Mouse (Mus musculus): Measurements from ENCODE around the gene Il25.

Il25 gene

DNA sequence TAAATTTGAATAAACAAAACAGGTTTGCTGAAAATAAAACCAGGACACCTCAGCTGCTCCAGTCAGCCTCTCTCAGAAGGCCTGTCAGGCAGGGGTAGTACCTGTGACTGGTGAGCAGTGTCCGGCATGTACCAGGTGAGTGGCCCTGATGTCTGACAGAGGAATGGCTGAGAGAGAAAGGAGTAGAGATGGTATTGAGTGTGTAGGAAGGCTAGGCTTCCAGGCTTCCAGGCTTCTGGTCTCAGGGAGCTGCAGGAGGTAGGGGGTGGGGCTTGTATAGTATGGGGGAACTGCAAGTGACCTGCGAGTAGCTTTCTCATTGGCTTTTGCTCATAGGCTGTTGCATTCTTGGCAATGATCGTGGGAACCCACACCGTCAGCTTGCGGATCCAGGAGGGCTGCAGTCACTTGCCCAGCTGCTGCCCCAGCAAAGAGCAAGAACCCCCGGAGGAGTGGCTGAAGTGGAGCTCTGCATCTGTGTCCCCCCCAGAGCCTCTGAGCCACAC, at the start of gene Il25:
Gene Il25, plus strand, starts transcription at position 51 of the 506 bp plus-strand sequence.
- peak; percentile 52 for DNase-seq (ENCODE audit: low spot score)

DNA sequence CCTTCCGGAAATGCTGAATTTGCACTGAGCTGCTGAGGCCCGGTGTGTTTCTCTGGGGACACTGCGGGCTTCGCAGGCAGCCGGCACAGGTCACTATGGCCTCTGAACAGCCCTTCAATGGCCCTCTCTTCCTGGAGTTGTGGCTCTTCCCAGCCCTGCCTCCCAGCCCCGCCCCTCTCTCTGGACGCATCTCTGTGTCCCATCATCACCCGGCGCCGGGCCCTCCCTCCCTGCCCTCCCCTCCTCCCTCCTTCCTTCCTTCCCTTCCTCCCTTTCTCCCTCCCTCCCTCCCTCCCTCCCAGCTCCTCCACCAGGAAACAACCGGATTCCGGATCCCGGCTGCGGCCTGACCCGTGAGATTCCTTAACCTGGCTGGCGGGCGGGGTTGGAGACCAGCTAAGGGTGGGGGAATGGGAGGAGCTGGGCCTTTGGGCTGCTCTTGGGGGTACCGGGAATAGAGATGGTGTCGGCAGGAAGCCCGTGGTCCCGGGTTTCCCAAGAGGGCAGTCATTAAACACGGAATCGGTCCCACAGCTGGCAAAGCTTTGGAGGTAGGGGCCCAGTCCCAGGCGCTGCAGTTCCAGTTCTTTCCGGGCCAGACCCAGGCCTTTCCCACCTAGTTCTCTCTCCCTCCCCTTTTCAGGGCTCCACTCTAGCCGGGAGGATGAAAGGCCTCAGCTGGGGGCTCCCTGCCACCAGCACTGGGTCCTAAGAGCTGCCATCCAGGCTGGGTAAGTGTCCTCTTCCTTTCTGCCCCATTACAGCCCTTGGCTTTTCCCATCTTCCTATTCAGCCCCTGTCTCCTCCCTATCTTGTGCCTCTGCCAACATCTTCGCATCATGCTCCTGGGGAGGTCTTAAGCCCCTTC, 49.1 kb upstream of the Il25 start, which contains the start of the genes Bcl2l2 and Gm20521:
Gene Bcl2l2, plus strand, starts transcription at position 224 of the 868 bp plus-strand sequence.
Gene Gm20521, plus strand, starts transcription at position 288 of the 868 bp plus-strand sequence.
- DNase-seq (ENCODE audit: low spot score) = peak; percentile 88

DNA sequence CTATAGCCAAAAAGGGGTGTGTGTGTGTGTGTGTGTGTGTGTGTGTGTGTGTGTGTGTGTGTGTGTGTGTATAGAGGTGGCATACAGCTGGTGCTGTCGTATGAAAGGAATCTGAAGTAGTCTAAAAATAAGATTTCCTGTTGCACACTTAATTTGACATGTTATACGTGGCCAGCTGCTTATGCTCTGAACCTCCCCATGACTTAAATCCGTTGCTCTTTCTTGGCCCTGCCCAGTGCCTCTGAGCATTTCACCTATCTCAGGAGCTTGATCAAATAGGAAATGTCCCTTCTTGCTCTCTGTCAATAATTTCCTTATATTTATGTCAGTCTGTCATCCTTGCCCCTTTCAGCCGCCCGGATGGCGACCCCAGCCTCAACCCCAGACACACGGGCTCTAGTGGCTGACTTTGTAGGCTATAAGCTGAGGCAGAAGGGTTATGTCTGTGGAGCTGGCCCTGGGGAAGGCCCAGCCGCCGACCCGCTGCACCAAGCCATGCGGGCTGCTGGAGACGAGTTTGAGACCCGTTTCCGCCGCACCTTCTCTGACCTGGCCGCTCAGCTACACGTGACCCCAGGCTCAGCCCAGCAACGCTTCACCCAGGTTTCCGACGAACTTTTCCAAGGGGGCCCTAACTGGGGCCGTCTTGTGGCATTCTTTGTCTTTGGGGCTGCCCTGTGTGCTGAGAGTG, 48.3 kb upstream of the Il25 start:
- no peak for DNase-seq (ENCODE audit: low spot score)

DNA sequence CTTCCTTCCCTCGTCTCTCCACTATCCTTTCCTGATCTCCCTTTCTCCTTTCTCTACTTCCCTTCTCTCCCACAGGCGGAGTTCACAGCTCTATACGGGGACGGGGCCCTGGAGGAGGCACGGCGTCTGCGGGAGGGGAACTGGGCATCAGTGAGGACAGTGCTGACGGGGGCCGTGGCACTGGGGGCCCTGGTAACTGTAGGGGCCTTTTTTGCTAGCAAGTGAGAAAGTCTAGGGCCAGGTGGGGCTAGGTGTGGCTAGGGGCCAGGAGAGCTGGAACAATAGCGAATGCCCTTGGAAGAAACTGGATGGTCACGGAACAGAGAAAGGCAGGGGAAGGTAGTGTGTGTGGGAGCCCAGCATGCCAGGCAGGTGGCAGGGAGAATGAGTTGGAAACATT, 47.2 kb upstream of the Il25 start:
- DNase-seq (ENCODE audit: low spot score) = no peak

DNA sequence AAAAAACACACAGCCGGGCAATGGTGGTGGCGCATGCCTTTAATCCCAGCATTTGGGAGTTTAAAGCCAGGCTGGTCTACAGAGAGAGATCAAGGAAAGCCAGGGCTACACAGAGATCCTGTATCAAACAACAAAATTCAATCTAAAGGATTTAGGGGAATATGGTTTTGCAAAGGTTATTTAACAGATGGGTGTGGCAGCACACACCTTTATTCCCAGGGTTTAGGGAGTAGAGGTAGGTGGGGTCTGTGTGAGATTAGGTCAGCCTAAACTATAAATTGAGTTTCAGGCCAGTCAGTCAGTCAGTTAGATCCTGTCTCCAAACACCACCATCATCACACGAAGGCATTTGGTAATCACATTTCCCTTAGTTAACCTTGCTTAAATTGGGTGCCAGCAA, 40.3 kb upstream of the Il25 start, which contains the start of gene Pabpn1:
Gene Pabpn1, plus strand, starts transcription at position 301 of the 400 bp plus-strand sequence.
- DNase-seq (ENCODE audit: low spot score) = no peak

DNA sequence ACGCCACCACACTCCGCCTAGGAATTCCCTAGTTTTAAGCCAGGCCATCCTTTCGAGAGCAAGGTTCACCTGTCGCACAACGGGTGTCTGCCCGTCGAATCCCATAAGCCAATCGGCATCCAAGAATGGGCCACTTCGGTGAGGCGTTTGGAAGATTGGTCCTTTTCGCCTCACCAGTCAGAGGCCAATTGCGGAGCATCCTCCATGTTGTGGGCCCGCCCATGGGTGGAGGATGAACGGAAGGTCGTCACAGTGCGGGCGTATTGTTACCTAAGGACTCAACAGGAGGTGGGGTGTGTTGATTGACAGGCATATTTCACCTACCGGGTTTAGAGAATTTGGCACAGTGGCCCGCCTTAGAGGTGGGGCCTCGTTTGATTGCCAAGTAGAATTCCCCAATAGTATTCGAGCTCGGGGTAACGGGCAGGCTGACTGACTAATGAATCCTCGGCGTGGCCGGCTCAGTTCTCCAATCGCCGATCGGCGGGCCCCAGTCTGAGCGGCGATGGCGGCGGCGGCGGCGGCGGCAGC, 38.8 kb upstream of the Il25 start:
- peak; percentile 99 for DNase-seq (ENCODE audit: low spot score)

DNA sequence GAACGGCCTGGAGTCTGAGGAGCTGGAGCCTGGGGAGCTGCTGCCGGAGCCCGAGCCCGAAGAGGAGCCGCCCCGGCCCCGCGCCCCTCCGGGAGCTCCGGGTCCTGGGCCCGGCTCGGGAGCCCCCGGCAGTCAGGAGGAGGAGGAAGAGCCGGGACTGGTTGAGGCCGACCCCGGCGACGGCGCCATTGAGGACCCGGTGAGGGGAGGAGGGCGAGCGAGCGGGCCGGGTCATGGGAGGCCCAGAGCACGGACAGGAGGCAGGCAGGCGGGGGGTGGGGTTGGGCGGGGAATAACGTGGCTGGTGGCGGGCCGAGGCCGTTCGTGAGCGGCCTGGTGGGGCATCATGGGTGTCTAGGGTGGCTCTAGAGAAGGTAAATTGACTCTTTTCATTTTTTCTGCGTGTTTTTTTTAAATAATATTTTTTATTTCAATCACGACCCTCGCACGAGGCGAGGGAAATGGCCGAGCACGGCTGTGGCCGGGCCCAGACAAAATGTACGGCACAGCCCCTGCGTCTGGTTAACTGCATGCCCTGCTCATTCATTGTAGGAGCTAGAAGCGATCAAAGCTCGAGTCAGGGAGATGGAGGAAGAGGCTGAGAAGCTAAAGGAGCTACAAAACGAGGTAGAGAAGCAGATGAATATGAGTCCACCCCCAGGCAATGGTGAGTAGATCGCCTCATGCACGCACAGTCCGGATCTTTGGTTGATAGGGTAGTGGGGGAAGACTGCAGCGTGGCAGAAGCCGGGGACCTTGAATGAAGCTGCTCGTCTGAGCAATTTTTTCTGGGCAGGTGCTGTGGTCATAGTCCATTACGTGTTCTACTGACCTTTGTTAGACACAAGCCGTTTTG, 38.0 kb upstream of the Il25 start:
- DNase-seq (ENCODE audit: low spot score) = peak; percentile 58

DNA sequence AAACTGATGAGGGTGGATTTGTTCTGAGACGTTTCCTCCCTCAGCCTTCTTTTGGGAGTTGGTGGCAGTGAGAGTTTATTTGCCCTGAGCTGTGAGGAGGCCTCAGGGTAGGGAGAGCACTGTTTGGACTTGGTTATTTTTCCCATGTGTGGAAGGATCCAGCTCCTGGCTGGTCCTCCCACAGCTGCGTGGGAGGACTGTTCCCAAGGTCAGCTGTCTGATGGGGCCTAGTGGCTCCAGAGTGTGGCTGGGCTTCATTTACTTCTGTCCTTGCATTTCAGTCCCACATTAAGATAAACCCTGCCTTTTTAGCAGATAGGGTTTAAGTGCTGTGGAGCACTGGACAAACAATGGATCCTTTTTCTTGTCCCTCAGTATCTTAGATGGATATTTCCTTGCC, 35.0 kb upstream of the Il25 start:
- no peak for DNase-seq (ENCODE audit: low spot score)

DNA sequence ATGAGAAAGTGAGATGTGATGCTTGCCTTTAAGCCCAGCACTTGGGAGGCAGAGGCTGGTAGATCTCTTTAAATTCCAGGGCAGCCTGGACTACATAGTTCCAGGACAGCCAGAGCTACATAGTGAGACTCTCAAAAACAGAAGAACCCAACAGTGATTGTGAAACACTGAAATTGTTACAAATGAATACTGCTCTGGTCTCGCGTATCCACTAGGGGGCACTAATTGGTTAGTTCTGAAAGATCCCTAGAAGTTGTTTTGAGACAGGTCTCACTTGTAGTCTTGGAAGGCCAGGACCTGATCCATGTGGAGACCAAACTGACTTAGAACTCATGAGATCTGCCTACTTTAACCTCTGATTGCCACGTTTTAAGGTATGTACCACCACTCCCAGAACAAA, 32.1 kb upstream of the Il25 start:
- DNase-seq (ENCODE audit: low spot score) = peak; percentile 93

DNA sequence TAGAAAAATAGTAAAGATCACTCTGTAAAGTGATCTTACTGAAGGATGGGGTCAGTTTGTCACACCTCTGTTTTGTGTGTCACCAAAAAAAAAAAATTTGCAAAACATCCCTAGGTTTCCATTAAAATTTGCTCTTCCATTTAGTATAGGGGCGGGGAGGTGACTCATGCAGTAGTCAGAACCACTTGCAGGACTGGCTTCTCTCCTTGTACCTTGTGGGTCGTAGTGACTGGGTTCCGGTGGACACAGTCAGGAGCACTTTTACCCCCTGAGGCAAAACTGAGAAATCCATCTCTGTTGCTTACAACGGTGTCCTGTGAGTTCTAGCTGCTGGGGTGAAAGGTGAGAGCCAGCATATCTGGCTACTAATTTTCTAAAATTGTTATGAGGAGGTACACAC, 28.9 kb upstream of the Il25 start:
- DNase-seq (ENCODE audit: low spot score) = no peak

DNA sequence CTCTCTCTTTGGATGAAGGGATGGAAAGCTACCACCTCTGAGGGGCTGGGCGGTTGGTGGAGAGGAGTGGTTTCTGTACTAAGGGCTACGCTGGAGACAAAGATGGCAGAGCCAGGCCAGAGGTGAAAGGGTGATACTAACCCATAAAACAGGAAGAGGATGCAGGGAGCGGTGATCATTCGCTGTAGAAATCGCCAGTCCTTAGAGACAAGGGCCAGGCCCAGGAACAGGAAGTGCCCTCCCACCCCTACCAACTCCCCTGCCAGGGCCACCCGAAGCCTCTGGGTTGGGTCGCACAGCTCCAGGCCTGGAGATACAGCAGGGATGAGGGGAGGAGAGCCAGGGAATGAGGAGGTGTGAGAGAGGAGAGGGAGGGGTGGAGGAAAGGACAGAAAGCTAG, 23.8 kb upstream of the Il25 start:
- DNase-seq (ENCODE audit: low spot score) = no peak

DNA sequence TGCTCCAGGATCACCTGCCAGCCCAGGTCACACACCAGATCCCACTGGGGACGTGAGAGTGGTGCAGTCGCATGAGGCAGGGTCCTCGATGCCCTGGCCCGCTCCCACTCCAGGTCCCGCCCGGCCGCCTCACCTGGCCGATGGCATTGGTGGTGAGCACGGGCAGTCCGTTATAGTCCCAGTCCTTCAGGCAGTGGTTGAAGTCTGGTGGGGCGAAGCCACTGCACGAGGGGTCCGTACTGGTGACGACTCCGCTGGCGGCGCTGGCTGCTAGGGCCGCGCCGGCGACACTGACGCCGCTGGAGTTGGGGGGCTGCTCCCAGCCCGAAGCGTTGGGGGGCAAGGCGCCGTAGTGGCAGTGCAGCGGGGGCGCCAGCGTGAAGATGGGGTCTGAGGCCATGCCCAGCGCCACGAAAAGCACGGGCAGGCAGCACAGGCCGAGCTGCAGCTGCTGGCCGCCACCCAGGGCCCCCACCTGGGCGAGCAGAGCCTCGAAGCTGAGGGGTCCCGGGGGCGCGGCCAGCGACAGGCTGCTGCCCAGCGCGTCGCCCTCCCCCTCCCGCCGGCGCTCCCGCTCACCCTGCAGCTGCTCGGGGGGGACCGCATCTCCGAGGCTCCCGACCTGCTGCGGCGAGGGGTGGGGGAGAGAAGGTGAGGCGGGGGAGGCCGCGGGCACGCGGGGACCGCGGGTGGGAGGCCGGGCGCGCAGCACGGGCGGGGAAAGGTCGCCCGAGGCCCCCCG, 20.2 kb upstream of the Il25 start:
- DNase-seq (ENCODE audit: low spot score) = peak; percentile 29

DNA sequence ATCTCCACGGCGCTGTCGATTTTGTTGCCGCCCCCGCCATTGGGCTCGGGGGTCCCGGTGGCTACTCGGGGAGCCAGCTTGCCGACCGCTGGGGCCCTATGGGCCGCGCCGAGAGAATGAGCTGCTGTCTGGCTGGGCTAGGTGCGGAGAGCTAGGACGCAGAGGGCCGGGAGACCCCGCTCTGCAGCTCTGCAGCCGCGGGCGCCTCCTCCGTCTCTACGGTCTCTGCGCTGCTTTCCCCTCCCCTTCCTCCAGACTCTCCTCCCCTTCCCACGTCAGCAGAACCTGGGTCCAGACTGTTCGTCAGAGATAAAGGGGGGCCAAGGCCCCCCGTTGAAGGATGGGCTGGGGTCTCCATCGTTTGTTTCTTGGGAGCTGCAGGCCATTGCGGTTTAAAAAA, 19.6 kb upstream of the Il25 start, which contains the start of gene Slc22a17:
Gene Slc22a17, minus strand, starts transcription at position 247 of the 400 bp plus-strand sequence.
- DNase-seq (ENCODE audit: low spot score) = peak; percentile 84

DNA sequence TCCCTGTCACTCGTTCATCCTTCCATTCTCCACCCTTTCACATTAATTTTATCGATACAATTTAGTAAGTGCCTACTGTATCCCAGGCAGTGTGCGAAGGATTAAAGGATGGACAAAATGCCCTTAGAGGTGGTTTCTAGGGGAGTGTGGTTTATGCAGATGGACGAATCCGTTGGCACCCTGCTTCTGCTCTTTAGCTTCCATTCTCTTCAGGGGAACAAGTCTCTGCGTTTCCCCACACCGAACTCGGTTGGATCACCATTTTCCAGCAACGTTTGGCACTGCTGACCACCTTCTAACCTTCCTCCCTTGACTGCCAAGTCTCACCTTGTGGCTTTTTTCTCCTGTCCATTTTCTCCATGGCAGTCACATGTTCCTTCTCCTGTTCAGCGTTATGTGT, 19.2 kb upstream of the Il25 start:
- DNase-seq (ENCODE audit: low spot score) = no peak

DNA sequence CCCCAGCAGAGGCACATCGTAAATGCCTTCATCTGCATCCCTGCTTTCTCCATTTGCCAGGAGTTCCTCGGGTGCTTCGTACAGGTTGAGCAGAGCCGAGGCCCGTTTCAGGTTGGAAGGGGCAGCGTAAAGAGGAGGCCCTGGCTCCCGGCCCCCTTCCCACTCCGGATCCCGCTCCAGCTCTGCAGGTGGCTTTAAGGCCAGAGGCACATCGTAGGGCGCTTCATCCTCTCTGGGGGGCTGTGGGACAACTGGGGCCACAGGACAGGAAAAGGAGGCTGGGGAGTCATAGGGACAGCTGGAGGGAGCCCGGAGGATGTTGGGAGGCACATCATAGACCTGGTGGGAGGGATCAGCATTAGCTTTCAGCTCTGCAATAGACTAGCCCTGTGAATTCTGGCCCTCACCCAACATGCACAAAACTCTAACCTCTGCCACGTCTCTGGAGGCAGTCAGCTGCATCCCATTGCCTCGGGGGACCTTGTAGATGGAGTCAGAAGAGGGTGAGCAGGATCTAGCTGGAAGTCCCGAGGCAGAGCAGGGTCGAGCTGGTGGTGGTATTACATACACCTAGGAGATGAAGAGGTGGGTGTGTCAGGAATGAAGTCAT, 12.3 kb upstream of the Il25 start:
- DNase-seq (ENCODE audit: low spot score) = no peak

DNA sequence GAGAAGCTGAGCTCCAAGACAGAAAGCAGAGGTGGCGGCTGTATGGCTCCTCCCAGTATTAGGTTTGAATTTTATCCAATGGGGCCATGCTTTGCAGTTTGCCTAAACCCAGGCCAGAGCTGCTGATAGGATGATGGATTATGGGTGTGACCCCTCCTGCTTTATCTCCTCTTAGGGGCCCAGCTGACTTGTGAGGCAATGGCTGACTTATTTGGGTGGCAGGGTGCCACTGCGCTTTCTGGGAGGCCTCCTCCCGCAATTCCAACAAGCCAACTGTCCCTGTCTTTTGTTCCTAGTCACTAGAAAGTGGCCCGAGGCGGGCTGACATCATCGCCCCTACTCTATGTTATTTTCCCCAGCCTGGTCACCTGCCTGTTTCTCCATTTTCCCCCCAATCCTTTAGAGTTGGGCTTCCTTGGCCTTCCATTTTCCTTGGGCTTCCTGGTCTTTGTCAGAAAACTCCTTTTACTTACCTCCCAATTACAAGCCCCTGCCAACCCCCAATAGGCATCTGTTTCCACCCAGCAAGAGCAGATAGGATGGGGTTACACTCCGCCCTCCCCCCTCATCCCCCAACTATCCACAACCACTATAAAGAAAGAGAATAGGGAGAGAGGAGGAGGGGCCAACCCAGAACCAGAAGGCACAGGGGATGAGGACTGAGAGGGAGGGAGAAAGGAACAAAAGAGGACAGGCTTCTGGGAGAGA, 7.7 kb upstream of the Il25 start:
- peak; percentile 72 for DNase-seq (ENCODE audit: low spot score)

DNA sequence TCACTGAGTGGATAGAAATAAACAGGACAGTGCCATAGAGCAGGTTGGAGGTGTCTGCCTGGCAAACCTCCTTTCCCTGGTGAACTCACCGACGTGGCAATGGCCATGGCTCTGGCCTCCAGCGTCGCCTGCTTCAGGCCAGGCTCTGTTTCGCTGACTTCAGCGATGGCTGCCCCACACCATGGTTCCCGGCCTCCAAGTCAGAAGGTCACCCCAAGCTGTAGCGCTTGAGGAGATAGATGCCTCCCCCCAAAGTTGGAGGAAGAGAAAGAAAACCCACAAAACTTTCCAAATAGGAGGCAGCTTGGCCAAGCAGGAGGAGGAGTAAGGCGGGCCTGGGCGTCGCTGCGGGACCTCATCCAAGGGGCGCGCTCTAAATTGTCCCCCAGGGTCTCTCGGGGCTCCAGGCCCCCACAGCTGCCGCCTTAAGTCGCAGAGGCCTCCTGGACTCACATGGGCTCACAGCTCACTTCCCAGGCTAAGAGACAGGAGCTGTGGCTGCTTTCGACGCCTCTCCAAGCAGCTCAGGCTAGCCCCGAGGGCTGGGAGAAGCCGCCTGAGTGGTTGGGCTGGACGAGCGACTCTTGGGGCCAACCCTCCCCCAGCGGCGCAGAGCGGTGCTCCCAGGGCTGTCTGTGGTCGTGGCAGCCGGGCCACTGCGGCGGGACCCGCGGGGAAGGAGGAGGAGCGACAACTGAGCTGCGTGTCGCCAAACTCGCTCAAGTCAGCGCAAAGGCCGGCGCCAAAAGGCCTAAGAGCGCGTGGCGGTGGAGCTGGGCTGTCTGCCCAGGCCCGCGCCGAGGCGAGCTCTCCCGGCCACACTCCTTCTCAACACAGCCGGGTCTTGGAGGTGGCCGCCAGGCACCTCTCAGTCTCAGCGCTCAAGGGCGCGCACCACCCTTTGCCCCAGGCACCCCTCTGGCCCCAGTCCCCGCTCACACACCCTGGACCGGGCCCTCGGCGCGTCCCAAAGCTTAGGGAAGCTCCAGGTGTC, 6.8 kb upstream of the Il25 start, which contains the start of gene Efs:
Gene Efs, minus strand, starts transcription at position 778 of the 994 bp plus-strand sequence.
- peak; percentile 72 for DNase-seq (ENCODE audit: low spot score)

DNA sequence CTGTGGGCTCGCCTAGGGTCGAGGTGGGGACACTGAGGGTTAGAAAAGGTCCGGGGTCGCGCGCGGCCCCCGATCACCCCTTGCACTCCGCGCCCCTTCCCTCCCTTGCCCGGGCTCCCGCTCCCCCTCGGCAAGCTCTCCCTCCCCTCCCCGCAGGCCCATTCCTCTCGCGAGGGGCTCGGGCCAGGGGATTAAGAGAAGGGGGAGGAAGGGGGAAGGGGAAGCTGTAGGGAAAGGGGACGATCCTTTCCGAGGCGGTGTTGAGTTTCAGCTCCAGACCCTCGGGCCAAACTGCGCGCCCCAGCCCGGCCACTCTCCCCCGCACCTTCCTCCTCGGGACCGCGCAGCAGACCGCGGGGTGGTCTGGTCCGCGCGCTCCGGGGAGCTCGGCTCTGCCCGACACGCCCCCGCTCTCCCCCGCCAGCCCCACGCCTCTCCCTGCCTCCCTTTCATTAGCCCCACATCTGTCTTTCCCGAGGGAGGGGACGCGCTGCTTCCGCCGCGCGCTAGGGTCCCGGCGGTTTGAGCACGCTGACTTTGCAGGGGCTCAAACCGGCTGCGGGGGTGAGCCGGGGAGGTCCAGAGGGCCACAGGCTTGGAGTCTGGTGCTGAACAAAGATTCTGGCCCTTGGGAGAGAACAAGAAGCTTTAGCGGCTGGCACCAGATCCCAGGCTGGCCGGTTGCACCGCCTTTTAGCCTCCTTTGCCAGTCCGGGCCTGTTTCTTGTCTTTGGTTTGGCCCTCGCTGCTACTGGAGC, 5.9 kb upstream of the Il25 start:
- peak; percentile 84 for DNase-seq (ENCODE audit: low spot score)

All from retina, embryonic 14.5 days (tissue).